Mouse (Mus musculus) hindbrain, embryonic 15.5 days (tissue): ENCODE data around the gene Nr1h4. TPM values are rescaled to one million over a fixed set of nuclear protein-coding genes. Genes with fewer than 3 reads are reported as not detected.

Source experiments
- ATAC-seq: fragments of 200-750 bp; cut with Nextera tagmentation; 2 replicates; pipeline ENCODE4 v1.8.0; 2017; ENCODE audit warnings: low read depth, moderate number of reproducible peaks, moderate TSS enrichment; ENCODE audit not compliant: low FRiP score
- H3K27ac ChIP-seq: fragments of 300-500 bp; sonication (generic); replicated peaks from 2 replicates; pipeline ENCODE4 v1.5.1; 2015; ENCODE audit warnings: mild to moderate bottlenecking, inconsistent platforms
- H3K27me3 ChIP-seq: fragments of 300-500 bp; sonication (generic); 2 replicates; pipeline ENCODE4 v1.6.1; 2015; ENCODE audit warnings: control low read depth, inconsistent platforms
- H3K36me3 ChIP-seq: fragments of 300-500 bp; sonication (generic); 2 replicates; pipeline ENCODE4 v1.6.1; 2015; ENCODE audit warnings: control low read depth, inconsistent platforms
- H3K4me1 ChIP-seq: fragments of 300-500 bp; sonication (generic); replicated peaks from 2 replicates; pipeline ENCODE4 v1.6.1; 2015; ENCODE audit warnings: control low read depth, inconsistent platforms
- H3K4me2 ChIP-seq: fragments of 300-500 bp; sonication (generic); 2 replicates; pipeline ENCODE4 v1.6.1; 2015; ENCODE audit warnings: moderate library complexity, mild to moderate bottlenecking, inconsistent platforms
- H3K4me3 ChIP-seq: fragments of 300-500 bp; sonication (generic); 2 replicates; pipeline ENCODE4 v1.5.1; 2015; ENCODE audit warnings: mild to moderate bottlenecking, inconsistent platforms
- H3K9ac ChIP-seq: fragments of 300-500 bp; sonication (generic); 2 replicates; pipeline ENCODE4 v1.6.1; 2015; ENCODE audit warnings: inconsistent platforms
- H3K9me3 ChIP-seq: fragments of 300-500 bp; sonication (generic); 2 replicates; pipeline ENCODE4 v1.6.1; 2016; ENCODE audit warnings: control low read depth, inconsistent platforms
- WGBS: fragments of 180-500 bp; shearing (Covaris S2); methylation state at CpG from one replicate; pipeline ENCODE4 v1.1.7; 2015; 5-methylcytosine and 5-hydroxymethylcytosine counted together
- polyA plus RNA-seq: library from polyadenylated mRNA; unstranded; fragments of >200 nt; fragmentation: Nextera tagmentation; extraction: Ambion mirVana; gene quantifications from 2 replicates; pipeline ENCODE4 v1.2.1, GENCODE M21; 2015

The Nr1h4 gene
- polyA plus RNA-seq, 1 experiment from 2014 or later: not detected

DNA sequence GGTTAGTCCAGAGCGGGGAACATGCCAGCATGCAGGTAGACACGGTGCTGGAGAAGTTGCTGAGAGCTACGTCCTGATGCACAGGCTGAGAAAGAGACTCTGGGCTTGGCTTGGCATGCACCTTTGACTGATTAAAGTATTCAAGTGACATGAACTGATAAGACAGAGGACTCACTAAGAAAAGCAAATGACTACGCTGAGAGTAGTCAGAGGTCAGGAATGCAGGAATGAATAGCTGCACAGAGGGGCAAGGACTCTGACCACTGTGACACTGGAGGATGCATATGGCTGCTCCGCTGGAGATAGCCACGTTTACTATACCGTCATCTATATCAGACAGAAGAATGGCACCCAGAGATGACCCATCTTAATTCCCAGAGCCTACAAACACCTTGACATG, 94.0 kb downstream of the Nr1h4 start:
- Histone ChIP-seq H3K36me3 (no peaks in the 10 kb centered on the region), H3K4me1 (peaks cover 27% of the 10 kb centered on the region), H3K4me3 (no peak overlapping the region), H3K27me3 (peaks cover 26% of the 10 kb centered on the region), H3K9ac (no peak overlapping the region), H3K4me2 (no peak overlapping the region), H3K9me3 (no peaks in the 10 kb centered on the region), H3K27ac (no peak overlapping the region)
- no peak for ATAC-seq
- 87% methylated on average over 7 of the region's 7 CpGs for WGBS

DNA sequence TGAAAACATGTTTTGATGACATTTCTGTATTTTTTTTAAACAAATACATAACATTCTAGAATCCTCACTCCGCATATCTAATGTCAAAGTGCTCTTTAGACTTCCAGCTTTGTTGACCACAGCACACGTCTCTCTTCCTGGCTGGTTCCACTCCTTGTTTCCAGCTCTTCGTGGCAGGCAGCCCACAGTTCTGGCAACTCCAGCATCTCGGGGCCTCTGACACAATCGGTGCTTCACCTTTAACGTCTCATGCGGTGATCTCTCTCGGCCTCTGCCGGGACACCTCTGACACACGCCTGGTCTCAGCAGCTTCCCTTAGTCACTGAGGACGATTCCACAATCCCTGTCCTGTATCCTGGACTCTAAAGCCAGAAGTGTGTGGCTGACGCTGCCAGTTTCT, 95.4 kb downstream of the Nr1h4 start:
- no peak overlapping the region for H3K4me3 ChIP-seq
- WGBS: 70% methylated on average over 12 of the region's 12 CpGs
- H3K9me3 ChIP-seq: no peaks in the 10 kb centered on the region
- H3K4me2 ChIP-seq: no peak overlapping the region
- peaks cover 32% of the 10 kb centered on the region for H3K27me3 ChIP-seq
- no peak overlapping the region for H3K9ac ChIP-seq
- ATAC-seq: no peak
- peaks cover 23% of the 10 kb centered on the region for H3K4me1 ChIP-seq
- H3K27ac ChIP-seq: no peak overlapping the region
- H3K36me3 ChIP-seq: no peaks in the 10 kb centered on the region

DNA sequence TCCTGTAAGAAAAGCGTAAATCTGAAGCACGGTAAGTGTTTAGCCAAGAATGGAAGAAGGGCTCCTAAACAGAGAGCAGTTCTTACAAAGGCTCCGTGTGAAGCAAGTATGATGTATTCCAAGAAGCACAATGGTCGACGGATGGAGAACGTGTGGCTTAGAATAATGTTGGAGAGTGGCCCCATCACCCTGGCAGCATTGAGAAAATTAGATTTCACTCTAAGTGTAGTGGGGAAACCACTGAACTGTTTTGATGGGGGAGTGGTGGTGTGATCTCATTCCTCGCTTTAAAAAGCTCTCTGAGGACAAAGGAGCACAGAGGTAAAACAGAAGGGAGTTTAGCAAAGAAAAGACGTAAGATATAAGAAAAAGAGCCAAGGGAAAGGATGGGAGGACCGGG, 95.9 kb downstream of the Nr1h4 start:
- no peak for ATAC-seq
- Histone ChIP-seq H3K4me1 (peaks cover 17% of the 10 kb centered on the region), H3K27ac (no peak overlapping the region), H3K9me3 (no peaks in the 10 kb centered on the region), H3K27me3 (peaks cover 32% of the 10 kb centered on the region), H3K36me3 (no peaks in the 10 kb centered on the region), H3K4me2 (no peak overlapping the region), H3K4me3 (no peak overlapping the region), H3K9ac (no peak overlapping the region)
- 39% methylated on average over 9 of the region's 9 CpGs for WGBS

GRCm38 (mm10) chr10:89435920-89436319, 97.5 kb downstream of the Nr1h4 start:
- Histone ChIP-seq H3K36me3 (no peaks in the 10 kb centered on the region), H3K4me2 (no peak overlapping the region), H3K9me3 (no peaks in the 10 kb centered on the region), H3K4me3 (no peak overlapping the region), H3K9ac (no peak overlapping the region), H3K27ac (no peak overlapping the region), H3K4me1 (peaks cover 17% of the 10 kb centered on the region), H3K27me3 (peaks cover 37% of the 10 kb centered on the region)
- peak; percentile 63; the same call in 1 of the 2 replicates for ATAC-seq
- whole genome bisulfite sequencing: 52% methylated on average over 9 of the region's 9 CpGs

- peak overlapping the region; percentile 43 for H3K4me2 ChIP-seq
- peak; percentile 47; the same call in 1 of the 2 replicates for ATAC-seq
- 43% methylated on average over 12 of the region's 12 CpGs for WGBS
Observed at GRCm38 (mm10) chr10:89435413-89435812, 98.0 kb downstream of the Nr1h4 start.

GRCm38 (mm10) chr10:89434509-89435210, 98.7 kb downstream of the Nr1h4 start:
- Histone ChIP-seq H3K27ac (no peak overlapping the region), H3K4me2 (peak overlapping the region; percentile 43), H3K27me3 (peaks cover 39% of the 10 kb centered on the region), H3K9ac (no peak overlapping the region), H3K9me3 (no peaks in the 10 kb centered on the region), H3K36me3 (no peaks in the 10 kb centered on the region), H3K4me3 (0 out of 2 replicates have a peak overlapping the region, but pooled peaks have one; percentile 11), H3K4me1 (peaks cover 17% of the 10 kb centered on the region)
- 11% methylated on average over 17 of the region's 17 CpGs for WGBS
- ATAC-seq: no peak

More at GRCm38 (mm10) chr10:89435413-89435812, 98.0 kb downstream of the Nr1h4 start:
- Histone ChIP-seq H3K36me3 (no peaks in the 10 kb centered on the region), H3K9me3 (no peaks in the 10 kb centered on the region), H3K4me3 (0 out of 2 replicates have a peak overlapping the region, but pooled peaks have one; percentile 11), H3K27me3 (peaks cover 39% of the 10 kb centered on the region), H3K27ac (no peak overlapping the region), H3K9ac (no peak overlapping the region), H3K4me1 (peaks cover 17% of the 10 kb centered on the region)

DNA sequence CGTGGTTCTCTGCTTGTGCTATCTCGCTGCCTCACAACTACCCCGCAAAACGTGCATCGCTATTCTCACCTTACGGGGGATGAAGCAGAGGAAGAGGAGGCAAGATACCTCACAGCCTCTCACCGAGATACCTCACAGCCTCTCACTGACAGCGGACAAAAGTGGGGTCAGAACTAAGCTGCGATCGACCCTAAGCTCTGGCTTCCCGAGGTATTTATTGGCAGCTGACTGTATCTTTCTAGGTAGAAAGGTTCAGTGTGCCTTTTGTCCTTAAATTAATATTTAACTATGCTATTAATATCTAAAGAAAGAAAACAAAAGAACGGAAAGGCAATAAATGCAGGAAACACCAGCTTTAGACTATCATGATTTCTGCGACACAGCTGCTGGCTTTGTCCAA, 100.6 kb downstream of the Nr1h4 start:
- Histone ChIP-seq H3K4me2 (no peak overlapping the region), H3K27ac (no peak overlapping the region), H3K27me3 (peaks cover 28% of the 10 kb centered on the region), H3K9me3 (no peaks in the 10 kb centered on the region), H3K4me1 (peaks cover 17% of the 10 kb centered on the region), H3K9ac (no peak overlapping the region), H3K36me3 (no peaks in the 10 kb centered on the region), H3K4me3 (no peak overlapping the region)
- ATAC-seq: no peak
- 84% methylated on average over 13 of the region's 13 CpGs for WGBS

- no peak overlapping the region for H3K4me2 ChIP-seq
- WGBS: 91% methylated on average over 7 of the region's 7 CpGs
- H3K36me3 ChIP-seq: no peaks in the 10 kb centered on the region
- H3K9ac ChIP-seq: no peak overlapping the region
- H3K4me3 ChIP-seq: no peak overlapping the region
- H3K4me1 ChIP-seq: peaks cover 14% of the 10 kb centered on the region
- no peak for ATAC-seq
- H3K9me3 ChIP-seq: no peaks in the 10 kb centered on the region
- peaks cover 18% of the 10 kb centered on the region for H3K27me3 ChIP-seq
- H3K27ac ChIP-seq: no peak overlapping the region
Observed at GRCm38 (mm10) chr10:89430751-89431150, 102.6 kb downstream of the Nr1h4 start.

GRCm38 (mm10) chr10:89424800-89425393, 108.5 kb downstream of the Nr1h4 start:
- WGBS: 82% methylated on average over 11 of the region's 11 CpGs
- Histone ChIP-seq H3K4me3 (no peak overlapping the region), H3K9ac (no peak overlapping the region), H3K36me3 (no peaks in the 10 kb centered on the region), H3K9me3 (no peaks in the 10 kb centered on the region), H3K27ac (no peak overlapping the region), H3K4me1 (no peaks in the 10 kb centered on the region), H3K4me2 (no peak overlapping the region), H3K27me3 (no peaks in the 10 kb centered on the region)
- ATAC-seq: no peak

DNA sequence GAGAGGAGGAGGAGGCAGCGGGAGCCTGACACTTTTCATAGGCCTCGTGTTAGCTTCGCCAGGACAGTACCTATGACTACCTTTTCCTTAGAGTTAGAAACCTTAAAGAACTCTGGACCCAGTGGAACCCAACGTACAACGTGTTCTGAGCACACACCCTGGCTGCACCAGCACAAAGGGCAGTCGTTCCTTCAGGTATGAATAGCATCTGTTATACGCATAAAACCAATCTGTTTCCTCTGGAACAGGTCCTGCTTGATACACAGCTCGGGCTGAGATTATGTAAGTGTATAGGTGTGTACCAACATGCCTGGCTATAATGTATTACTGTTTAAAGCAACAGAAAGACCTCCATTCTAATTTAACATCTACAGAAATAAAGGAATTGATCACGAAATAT, 109.2 kb downstream of the Nr1h4 start:
- 92% methylated on average over 9 of the region's 9 CpGs for WGBS

GRCm38 (mm10) chr10:89423164-89423778, 110.1 kb downstream of the Nr1h4 start:
- no peak overlapping the region for H3K4me2 ChIP-seq
- no peaks in the 10 kb centered on the region for H3K27me3 ChIP-seq
- H3K4me3 ChIP-seq: no peak overlapping the region
- H3K9me3 ChIP-seq: no peaks in the 10 kb centered on the region
- H3K27ac ChIP-seq: no peak overlapping the region
- ATAC-seq: no peak
- 96% methylated on average over 9 of the region's 9 CpGs for WGBS
- H3K4me1 ChIP-seq: no peaks in the 10 kb centered on the region
- H3K9ac ChIP-seq: no peak overlapping the region
- no peaks in the 10 kb centered on the region for H3K36me3 ChIP-seq

More for the DNA sequence above, 109.2 kb downstream of the Nr1h4 start:
- no peak overlapping the region for H3K9ac ChIP-seq
- H3K4me1 ChIP-seq: no peaks in the 10 kb centered on the region
- no peaks in the 10 kb centered on the region for H3K36me3 ChIP-seq
- H3K4me2 ChIP-seq: no peak overlapping the region
- H3K27ac ChIP-seq: no peak overlapping the region
- no peaks in the 10 kb centered on the region for H3K27me3 ChIP-seq
- no peaks in the 10 kb centered on the region for H3K9me3 ChIP-seq
- ATAC-seq: no peak
- no peak overlapping the region for H3K4me3 ChIP-seq

- WGBS: 96% methylated on average over 8 of the region's 8 CpGs
- Histone ChIP-seq H3K4me1 (no peaks in the 10 kb centered on the region), H3K9ac (no peak overlapping the region), H3K9me3 (no peaks in the 10 kb centered on the region), H3K4me3 (no peak overlapping the region), H3K27ac (no peak overlapping the region), H3K4me2 (no peak overlapping the region), H3K36me3 (no peaks in the 10 kb centered on the region), H3K27me3 (no peaks in the 10 kb centered on the region)
- no peak for ATAC-seq
Observed at GRCm38 (mm10) chr10:89422504-89423158, 110.8 kb downstream of the Nr1h4 start.
